Comparison of ENCODE assay signal across 25 mouse cellular contexts in the genomic region with DNA sequence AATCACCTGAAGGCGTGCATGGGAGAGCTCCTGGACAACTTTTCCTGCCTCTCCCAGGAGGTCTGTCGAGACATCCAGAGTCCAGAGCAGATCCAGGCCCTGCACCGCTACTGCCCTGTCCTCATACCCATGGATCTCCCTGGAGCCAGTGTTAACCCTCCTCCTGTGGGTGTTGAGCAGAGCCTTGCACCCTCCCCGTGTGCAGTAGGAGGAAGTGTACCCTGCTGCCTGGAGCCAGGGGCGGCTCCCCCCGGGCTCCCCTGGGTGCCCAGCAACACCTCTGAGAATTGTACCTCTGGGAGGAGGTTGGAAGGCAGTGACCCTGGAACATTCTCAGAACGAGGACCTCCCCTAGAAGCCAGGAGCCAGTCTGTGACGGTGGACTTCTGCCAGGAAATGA. TPM values are rescaled to one million over a fixed set of nuclear protein-coding genes. Genes with fewer than 3 reads are reported as not detected.
"Had no signal": no experiment of that assay in that cellular context is flagged by ENCODE, and none has a peak within 500 bp of the region (broad histone marks: within the 10 kb centered on the region; RNA-seq: fewer than 3 reads in every experiment).

No protein-coding gene starts in this region.

- H3K4me1 ChIP-seq: neural tube, embryonic 15.5 days; stomach, embryonic 15.5 days had no signal

- ATAC-seq: midbrain, embryonic 16.5 days had no signal

- H3K4me3 ChIP-seq: midbrain, embryonic 10.5 days; midbrain, embryonic 12.5 days; myocyte; neural tube, embryonic 13.5 days; neural tube, embryonic 15.5 days; stomach, embryonic 15.5 days had no signal

- H3K9ac ChIP-seq: lung, embryonic 14.5 days; midbrain, embryonic 12.5 days; neural tube, embryonic 13.5 days; neural tube, embryonic 15.5 days; stomach, embryonic 15.5 days had no signal

- H3K4me2 ChIP-seq: lung, embryonic 14.5 days; midbrain, embryonic 12.5 days; neural tube, embryonic 13.5 days; neural tube, embryonic 15.5 days; stomach, embryonic 15.5 days had no signal

- H3K27ac ChIP-seq: midbrain, embryonic 10.5 days; midbrain, embryonic 12.5 days; neural tube, embryonic 13.5 days; neural tube, embryonic 15.5 days; stomach, embryonic 15.5 days; stomach, postnatal 0 days had no signal

- H3K9me3 ChIP-seq: midbrain, embryonic 10.5 days; midbrain, embryonic 12.5 days; neural tube, embryonic 13.5 days; neural tube, embryonic 15.5 days; stomach, embryonic 15.5 days had no signal

- H3K36me3 ChIP-seq: stomach, embryonic 15.5 days had no signal

- H3K27me3 ChIP-seq: midbrain, embryonic 12.5 days; neural tube, embryonic 13.5 days; neural tube, embryonic 15.5 days; stomach, embryonic 15.5 days had no signal

- DNase-seq: lung, adult 18-20 months; lung, embryonic 14.5 days; lung, postnatal 10 days; lung, postnatal 4 days; midbrain, embryonic 14.5 days; retina, postnatal 1 day; right cerebral cortex, adult 18-20 months; right cerebral cortex, postnatal 25 days; right cerebral cortex, postnatal 4 days; thymus, postnatal 14 days; thymus, postnatal 36 days had no signal

RNA-seq across cellular contexts. Expression of a gene that starts 22.7 kb away (rescaled TPM):
- total RNA-seq: megakaryocyte-erythroid progenitor cell, adult 5-6 weeks had no signal
- polyA plus RNA-seq: liver, embryonic 16.5 days; lung, embryonic 14.5 days; lung, embryonic 16.5 days; midbrain, embryonic 12.5 days; myocyte; neural tube, embryonic 11.5 days; neural tube, embryonic 13.5 days; neural tube, embryonic 15.5 days; small intestine, adult 2 months; stomach, embryonic 15.5 days; stomach, postnatal 0 days; thymus, postnatal 0 days had no signal
